Mouse (Mus musculus): ENCODE results near the gene Hs6st2.
A peak's percentile ranks its signal among the peaks of the same experiment; 100 is the strongest.

Gene Hs6st2

GRCm38 (mm10) chrX:51585444-51585843 lies 96.2 kb downstream of the Hs6st2 start:
- no peak for DNase-seq (ENCODE audit: low spot score in 2 of 2)

- DNase-seq (ENCODE audit: low spot score in 2 of 2) = no peak
These were observed 100.0 kb downstream of the Hs6st2 start for GRCm38 (mm10) chrX:51581704-51582103.

DNA sequence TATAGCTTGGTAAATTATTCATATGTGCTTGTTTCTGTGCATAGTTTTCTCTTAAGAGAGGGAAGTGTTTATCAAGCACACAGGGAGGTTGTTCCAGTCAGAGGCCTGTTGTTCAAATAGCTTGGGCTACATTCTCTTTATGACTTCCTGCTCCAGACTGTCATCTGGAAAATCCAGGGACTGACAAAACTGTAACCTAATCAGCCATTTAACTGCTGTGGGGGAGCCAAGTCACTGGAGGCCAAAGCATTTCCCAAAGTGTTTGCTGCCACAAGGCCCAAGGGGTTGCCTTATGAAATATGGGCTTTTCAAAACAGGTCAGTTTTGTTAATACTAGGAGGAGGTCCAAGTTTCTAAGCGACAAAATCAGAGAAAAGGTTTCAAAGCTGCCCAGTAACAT lies 119.8 kb downstream of the Hs6st2 start:
- no peak for DNase-seq (ENCODE audit: low spot score in 2 of 2)

DNA sequence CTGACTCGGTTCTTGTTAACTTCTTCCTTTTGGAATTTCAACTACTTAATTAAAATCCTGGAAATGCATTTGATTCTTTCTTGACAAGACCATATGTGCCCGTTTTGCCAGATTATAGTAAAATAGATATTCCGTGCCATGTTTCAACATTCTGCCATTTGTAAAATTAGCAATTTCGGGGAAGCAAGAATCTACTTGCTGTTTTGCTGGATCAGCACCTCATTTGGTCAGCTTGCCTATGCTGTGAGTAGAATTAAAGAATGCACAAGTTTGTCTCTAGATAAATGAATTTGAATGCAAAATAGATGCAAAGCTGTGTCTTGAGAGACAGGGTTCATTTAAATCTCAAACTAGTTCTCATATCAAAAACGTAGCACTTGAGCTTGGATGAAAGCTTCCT lies 142.0 kb downstream of the Hs6st2 start:
- no peak for DNase-seq (ENCODE audit: low spot score in 2 of 2)

- no peak for DNase-seq (ENCODE audit: low spot score in 2 of 2)
These were observed 144.6 kb downstream of the Hs6st2 start for GRCm38 (mm10) chrX:51537082-51537481.

GRCm38 (mm10) chrX:51535226-51535625 lies 146.4 kb downstream of the Hs6st2 start:
- DNase-seq (ENCODE audit: low spot score in 2 of 2) = peak in 1 of 2 experiments; percentile 1

GRCm38 (mm10) chrX:51531136-51531535 lies 150.5 kb downstream of the Hs6st2 start:
- DNase-seq (ENCODE audit: low spot score in 2 of 2) = peak in 1 of 2 experiments; percentile 2

DNA sequence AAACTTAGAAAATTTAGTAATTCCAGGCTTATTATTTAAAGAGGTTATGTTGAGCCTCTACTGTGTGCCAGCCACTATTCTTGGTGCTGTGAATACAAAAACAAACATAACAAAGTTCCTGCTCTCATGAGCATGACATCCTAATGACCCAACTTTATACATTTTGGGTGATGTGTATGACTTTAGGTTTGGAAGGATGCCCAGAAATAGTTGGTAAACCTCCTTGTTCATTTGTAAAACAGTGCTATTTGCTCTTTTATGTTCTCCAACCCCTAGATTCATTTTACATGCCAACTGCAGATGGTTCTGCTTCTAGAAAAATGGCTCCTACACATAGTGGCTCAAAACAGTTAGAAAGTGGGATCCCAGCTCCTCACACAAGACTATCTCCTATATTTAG lies 153.1 kb downstream of the Hs6st2 start:
- no peak for DNase-seq (ENCODE audit: low spot score in 2 of 2)

- DNase-seq (ENCODE audit: low spot score in 2 of 2) = no peak
These were observed 166.8 kb downstream of the Hs6st2 start for GRCm38 (mm10) chrX:51514831-51515230.

- DNase-seq (ENCODE audit: low spot score in 2 of 2) = no peak
These were observed 175.1 kb downstream of the Hs6st2 start for GRCm38 (mm10) chrX:51506526-51506925.

DNA sequence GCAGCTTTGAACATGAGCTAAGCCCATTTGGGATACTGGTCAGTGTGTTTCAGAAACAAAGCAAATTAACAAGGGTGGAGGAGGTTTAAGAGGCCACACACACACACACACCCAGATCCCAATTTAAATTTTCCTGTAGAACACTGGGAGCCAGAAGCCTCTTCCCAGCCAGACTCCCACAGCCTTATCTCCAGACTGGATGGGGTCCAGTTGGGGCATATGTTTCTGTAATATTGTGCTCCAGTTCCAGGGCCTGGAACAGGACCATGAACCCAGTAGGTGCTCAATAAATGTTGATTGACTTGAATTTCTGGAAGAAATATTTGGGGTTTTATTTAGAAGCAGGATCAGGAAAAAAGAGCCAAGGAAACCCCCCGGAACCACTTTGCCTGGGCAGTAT lies 176.0 kb downstream of the Hs6st2 start:
- no peak for DNase-seq (ENCODE audit: low spot score in 2 of 2)

DNA sequence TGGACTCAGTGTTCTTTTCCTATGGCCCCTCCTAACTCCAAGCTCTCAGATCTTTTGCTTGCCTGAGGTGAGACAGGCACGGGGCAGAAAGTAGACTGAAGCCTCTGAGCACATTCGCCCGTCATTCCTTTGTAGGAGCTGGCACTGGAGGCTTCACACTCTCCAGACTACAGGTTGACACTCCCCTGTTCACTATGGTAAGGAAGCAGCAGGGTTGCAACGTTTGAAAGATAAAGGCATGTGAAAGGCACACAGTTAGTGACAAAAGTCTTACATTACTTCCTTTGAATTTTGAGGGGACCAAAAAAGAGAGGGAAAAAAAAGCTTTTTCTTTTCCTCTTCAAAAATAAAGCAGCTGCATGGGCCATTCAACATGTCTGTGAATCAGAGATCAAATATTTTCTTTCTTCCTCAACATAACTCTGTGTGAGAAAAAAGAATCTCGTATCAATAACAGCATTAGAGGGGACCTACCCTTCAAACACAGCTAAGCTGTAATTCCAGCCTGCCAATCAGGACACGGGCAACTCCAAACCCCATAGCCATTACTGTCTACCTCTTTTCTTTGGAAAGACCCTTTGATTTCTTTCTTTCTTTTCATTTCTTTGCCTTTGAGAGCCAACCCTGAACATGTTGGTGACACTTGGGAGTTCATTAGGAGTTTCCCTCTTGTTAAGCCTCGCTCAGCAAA lies 177.7 kb downstream of the Hs6st2 start:
- DNase-seq (ENCODE audit: low spot score in 2 of 2) = no peak

DNA sequence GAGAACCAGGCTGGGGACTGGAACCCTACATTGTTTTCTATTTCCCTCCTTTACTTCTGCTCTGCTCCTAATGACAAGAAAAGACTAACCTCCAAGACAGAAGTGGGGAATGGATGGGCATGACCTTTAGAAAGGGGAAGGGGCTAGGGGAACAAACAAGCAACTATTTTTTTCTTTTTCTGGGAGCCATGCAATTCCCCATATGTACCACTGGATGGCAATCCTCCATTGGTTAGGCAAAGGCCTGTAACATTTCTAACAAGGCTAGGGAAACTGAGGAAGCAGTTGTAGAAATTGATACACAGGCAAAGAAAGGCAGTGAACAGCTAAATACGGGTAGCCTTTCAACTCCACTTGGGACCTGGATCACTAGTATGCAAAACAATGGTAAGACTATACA lies 183.8 kb downstream of the Hs6st2 start:
- no peak for DNase-seq (ENCODE audit: low spot score in 2 of 2)

DNA sequence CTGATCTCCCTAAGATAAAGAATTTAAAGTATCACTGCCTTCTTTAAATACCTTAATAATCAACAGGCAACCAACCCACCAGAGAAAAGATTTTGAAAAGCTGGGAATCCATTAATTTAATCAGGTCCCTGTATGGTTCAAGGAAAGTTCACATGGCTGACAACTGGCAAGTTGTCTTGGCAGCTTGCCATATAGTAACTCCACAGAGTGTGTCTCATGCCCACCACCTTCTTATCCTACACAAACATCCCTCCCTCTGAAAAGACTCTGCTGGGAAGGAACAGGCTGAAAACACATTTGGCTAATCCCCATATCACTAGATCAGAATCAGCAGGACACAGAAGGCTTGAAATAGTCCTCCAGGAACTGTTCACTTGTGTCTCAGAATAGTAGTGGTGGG lies 193.3 kb downstream of the Hs6st2 start:
- DNase-seq (ENCODE audit: low spot score in 2 of 2) = no peak

- DNase-seq (ENCODE audit: low spot score in 2 of 2) = no peak
These were observed 212.2 kb downstream of the Hs6st2 start for GRCm38 (mm10) chrX:51469411-51469810.

- no peak for DNase-seq (ENCODE audit: low spot score in 2 of 2)
These were observed 220.2 kb downstream of the Hs6st2 start for GRCm38 (mm10) chrX:51461413-51461812.

DNA sequence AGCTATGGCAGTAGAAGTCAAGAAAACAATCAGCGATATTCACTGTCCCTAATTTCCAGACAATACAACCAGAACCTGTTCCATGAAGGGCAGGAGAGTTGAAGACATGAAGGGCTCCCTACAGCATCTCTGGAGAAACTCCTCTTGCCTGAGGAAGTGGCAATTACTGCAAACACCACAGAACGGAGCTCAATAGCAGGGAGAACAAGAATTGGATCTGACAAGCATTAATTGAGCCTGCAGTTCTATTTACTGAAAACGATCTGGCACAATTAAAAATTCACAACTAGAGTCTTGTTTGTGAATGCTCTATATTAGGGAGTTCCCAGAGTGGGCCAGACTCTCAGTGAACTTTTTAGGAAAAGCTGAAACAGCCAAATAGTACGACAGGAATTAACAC lies 238.3 kb downstream of the Hs6st2 start:
- no peak for DNase-seq (ENCODE audit: low spot score in 2 of 2)

- DNase-seq (ENCODE audit: low spot score in 2 of 2) = no peak
These were observed 249.9 kb downstream of the Hs6st2 start for GRCm38 (mm10) chrX:51431706-51432105.

DNA sequence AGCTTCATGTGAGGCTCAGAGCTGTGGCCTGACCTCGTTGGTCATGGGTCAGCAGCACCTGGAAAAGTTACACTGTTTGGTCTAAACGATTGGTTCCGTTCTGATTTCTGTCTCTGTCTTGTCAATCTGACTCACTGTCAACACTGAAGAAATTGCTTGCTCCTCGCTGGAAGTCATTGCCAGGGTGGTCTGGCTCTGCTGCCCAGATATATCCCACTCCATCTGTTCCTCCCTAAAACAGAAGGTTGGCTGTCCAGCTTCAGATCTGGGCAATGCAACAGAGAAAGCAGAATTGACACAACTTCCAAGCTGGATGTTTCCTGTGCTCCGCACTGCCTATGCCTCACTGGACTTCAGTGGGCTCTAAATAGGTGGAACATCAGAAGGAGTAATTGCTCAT lies 256.6 kb downstream of the Hs6st2 start:
- DNase-seq (ENCODE audit: low spot score in 2 of 2) = no peak

- no peak for DNase-seq (ENCODE audit: low spot score in 2 of 2)
These were observed 271.4 kb downstream of the Hs6st2 start for GRCm38 (mm10) chrX:51410289-51410688.

DNA sequence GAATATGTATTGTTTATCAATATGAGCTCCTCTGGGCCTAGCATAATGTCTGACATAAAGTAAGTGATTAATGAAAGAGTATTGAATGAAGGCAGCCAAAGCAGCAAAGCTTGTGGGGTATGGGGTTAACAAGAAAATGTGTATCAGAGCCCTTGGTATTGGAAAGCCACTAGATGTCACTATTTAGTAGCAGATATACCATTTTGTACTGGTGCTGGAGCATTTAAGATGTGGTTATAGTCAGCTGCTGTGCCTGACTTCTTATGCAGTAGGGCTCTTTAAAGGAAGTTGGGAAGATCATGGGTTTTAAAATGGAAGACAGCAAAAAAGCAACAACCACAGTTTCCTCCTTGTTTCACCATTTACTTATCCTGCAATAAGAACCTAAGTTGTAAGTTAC lies 284.2 kb downstream of the Hs6st2 start:
- no peak for DNase-seq (ENCODE audit: low spot score in 2 of 2)

- DNase-seq (ENCODE audit: low spot score in 2 of 2) = peak; percentile 39 to 52
These were observed 307.0 kb downstream of the Hs6st2 start for GRCm38 (mm10) chrX:51374670-51375069.

DNA sequence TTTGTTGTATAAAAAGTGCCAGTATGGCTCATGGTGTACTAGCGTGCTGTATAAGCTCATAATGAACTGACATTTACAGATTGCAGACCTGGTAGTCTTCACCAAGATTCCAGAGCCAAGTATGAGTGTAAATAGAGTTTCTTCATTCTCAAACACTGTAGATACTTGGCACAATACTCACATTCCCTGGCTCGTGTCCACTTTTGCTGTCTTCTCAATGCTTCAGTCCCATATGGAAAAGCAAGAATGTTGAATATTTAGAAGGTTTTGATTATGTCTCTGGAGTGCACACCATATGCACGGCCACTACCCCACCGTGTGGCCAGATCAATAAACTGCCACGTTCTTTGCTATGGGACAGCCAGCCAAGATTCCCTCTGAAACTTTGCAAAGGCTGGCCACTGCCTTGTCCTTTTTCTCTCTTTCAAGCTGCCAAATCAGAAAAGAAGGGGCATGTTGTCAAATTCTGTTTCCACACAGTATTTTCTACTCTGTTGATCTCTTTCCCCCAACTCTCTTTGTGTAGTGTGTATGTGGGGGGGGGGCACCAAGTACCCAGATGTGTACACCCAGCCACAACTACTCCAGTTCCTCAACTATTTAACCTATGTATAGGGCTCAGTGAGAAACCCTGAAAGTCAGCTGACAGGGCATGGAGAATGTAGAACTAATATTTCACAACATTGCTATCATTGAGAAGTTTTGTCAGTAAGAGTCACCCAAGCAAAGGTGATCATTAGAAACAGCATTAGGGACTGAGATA lies 309.0 kb downstream of the Hs6st2 start:
- no peak for DNase-seq (ENCODE audit: low spot score in 2 of 2)
